Mouse (Mus musculus) CH12.LX (cell line): Measurements from ENCODE around the gene Pgm5. TPM values are rescaled to one million over a fixed set of nuclear protein-coding genes. Genes with fewer than 3 reads are reported as not detected.

Experiments used
- DNase-seq: peaks from one replicate; pipeline ENCODE4 v3.0.0-alpha.2; 2013; ENCODE audit errors: extremely low read depth
- H3K27ac ChIP-seq: 2 replicates; pipeline ENCODE4 v1.5.1; 2012; ENCODE audit warnings: low read depth, mild to moderate bottlenecking, control low read depth, moderate library complexity; ENCODE audit not compliant: insufficient read depth
- H3K27me3 ChIP-seq: replicated peaks from 2 replicates; pipeline ENCODE3; 2012; ENCODE audit warnings: inconsistent platforms
- H3K36me3 ChIP-seq, 2 experiments: replicated peaks in 1 of 2; 2 replicates each; pipeline versions ENCODE3 to v1.6.1; 2012; ENCODE audit warnings: inconsistent platforms in 1 of 2, low read length in 1 of 2, mild to moderate bottlenecking in 1 of 2, mixed read lengths in 1 of 2, moderate library complexity in 1 of 2; ENCODE audit not compliant: control insufficient read depth in 1 of 2, insufficient read depth in 1 of 2
- H3K4me1 ChIP-seq, 2 experiments: 2 replicates each; pipeline ENCODE4 v1.6.1; 2012; ENCODE audit warnings: inconsistent platforms in 1 of 2, moderate library complexity in 1 of 2; ENCODE audit not compliant: insufficient read depth in 2 of 2, control insufficient read depth in 1 of 2
- H3K4me2 ChIP-seq: 2 replicates; pipeline ENCODE4 v1.6.1; 2012; ENCODE audit warnings: low read depth, mild to moderate bottlenecking, control low read depth; ENCODE audit not compliant: poor library complexity, insufficient read depth, severe bottlenecking
- H3K4me3 ChIP-seq, 3 experiments: fragments of 150-350 bp in 1 of 3; sonication (generic) in 1 of 3; replicated peaks in 1 of 3; 2 replicates each; pipeline versions ENCODE3 to v1.5.1; 2011 to 2012; ENCODE audit warnings: low read depth in 2 of 3, low read length in 2 of 3, mild to moderate bottlenecking in 2 of 3, moderate library complexity in 2 of 3, control low read depth in 1 of 3, improper control_type of control experiment in 1 of 3, inconsistent platforms in 1 of 3, mixed read lengths in 1 of 3; ENCODE audit not compliant: poor library complexity in 1 of 3
- H3K79me2 ChIP-seq: replicated peaks from 2 replicates; pipeline ENCODE4 v1.6.1; 2012; ENCODE audit warnings: mild to moderate bottlenecking, moderate library complexity; ENCODE audit not compliant: control insufficient read depth, poor library complexity, insufficient read depth, severe bottlenecking; ENCODE audit errors: extremely low read depth
- H3K9ac ChIP-seq: 2 replicates; pipeline ENCODE4 v1.6.1; 2012; ENCODE audit warnings: low read depth, mild to moderate bottlenecking, control low read depth, moderate library complexity; ENCODE audit not compliant: insufficient read depth
- H3K9me3 ChIP-seq: replicated peaks from 2 replicates; pipeline ENCODE3; 2012; ENCODE audit warnings: low read length, inconsistent platforms, mixed read lengths
- BHLHE40 ChIP-seq: IDR thresholded peaks from 2 replicates; pipeline ENCODE4 v1.6.1; 2011; ENCODE audit warnings: mild to moderate bottlenecking, low read depth, low read length, improper control_type of control experiment
- E2F4 ChIP-seq: IDR thresholded peaks from 2 replicates; pipeline ENCODE4 v1.6.1; 2011; ENCODE audit warnings: low read depth, low read length, improper control_type of control experiment; ENCODE audit not compliant: insufficient replicate concordance
- ELF1 ChIP-seq: IDR thresholded peaks from 2 replicates; pipeline ENCODE4 v1.6.1; 2014; ENCODE audit warnings: low read depth, mild to moderate bottlenecking, inconsistent platforms, low read length, improper control_type of control experiment
- GABPA ChIP-seq: IDR thresholded peaks from 2 replicates; pipeline ENCODE4 v1.6.1; 2012; ENCODE audit warnings: low read depth, low read length, improper control_type of control experiment, inconsistent platforms; ENCODE audit not compliant: insufficient replicate concordance
- JUN ChIP-seq: IDR thresholded peaks from 2 replicates; pipeline ENCODE4 v1.6.1; 2011; ENCODE audit warnings: low read depth, mild to moderate bottlenecking, low read length, improper control_type of control experiment, moderate library complexity; ENCODE audit not compliant: insufficient read depth
- JUND ChIP-seq: conservative IDR thresholded peaks from 2 replicates; pipeline ENCODE4 v1.6.1; 2011; ENCODE audit warnings: low read depth, low read length, improper control_type of control experiment
- KAT2A ChIP-seq: IDR thresholded peaks from 2 replicates; pipeline ENCODE4 v1.6.1; 2012; ENCODE audit warnings: low read length, improper control_type of control experiment, inconsistent platforms; ENCODE audit not compliant: insufficient replicate concordance
- MAFK ChIP-seq: IDR thresholded peaks from 2 replicates; pipeline ENCODE4 v1.6.1; 2011; ENCODE audit warnings: low read length, improper control_type of control experiment; ENCODE audit not compliant: insufficient replicate concordance
- MYC ChIP-seq: IDR thresholded peaks from 2 replicates; pipeline ENCODE4 v1.6.1; 2011; ENCODE audit warnings: low read depth, mild to moderate bottlenecking, improper control_type of control experiment, low read length
- NRF1 ChIP-seq: IDR thresholded peaks from 2 replicates; pipeline ENCODE4 v1.6.1; 2014; ENCODE audit warnings: low read depth, mild to moderate bottlenecking, inconsistent platforms, low read length, improper control_type of control experiment, moderate library complexity
- SIN3A ChIP-seq: IDR thresholded peaks from 2 replicates; pipeline ENCODE4 v1.6.1; 2012; ENCODE audit warnings: low read length, improper control_type of control experiment, inconsistent platforms
- SMC3 ChIP-seq: IDR thresholded peaks from 2 replicates; pipeline ENCODE4 v1.6.1; 2011; ENCODE audit warnings: low read depth, low read length, improper control_type of control experiment
- UBTF ChIP-seq: IDR thresholded peaks from 2 replicates; pipeline ENCODE4 v1.6.1; 2012; ENCODE audit warnings: low read depth, mild to moderate bottlenecking, inconsistent platforms, low read length, improper control_type of control experiment, moderate library complexity
- USF1 ChIP-seq: IDR thresholded peaks from 2 replicates; pipeline ENCODE4 v1.6.1; 2014; ENCODE audit warnings: low read depth, mild to moderate bottlenecking, inconsistent platforms, low read length, improper control_type of control experiment
- USF2 ChIP-seq: conservative IDR thresholded peaks from 2 replicates; pipeline ENCODE4 v1.6.1; 2011; ENCODE audit warnings: low read depth, low read length, improper control_type of control experiment
- ZC3H11A ChIP-seq: IDR thresholded peaks from 2 replicates; pipeline ENCODE4 v1.6.1; 2012; ENCODE audit warnings: low read depth, mild to moderate bottlenecking, inconsistent platforms, low read length, improper control_type of control experiment
- ZNF384 ChIP-seq: IDR thresholded peaks from 2 replicates; pipeline ENCODE4 v1.6.1; 2012; ENCODE audit warnings: low read depth, low read length, improper control_type of control experiment, inconsistent platforms
- dilution Hi-C: fragments of 300-500 bp; cut with MboI; formaldehyde crosslinking; loops from 2 replicates; pipeline ENCODE4 v1.14.3; 2020; ENCODE audit warnings: low sequenced_read_pairs; ENCODE audit not compliant: extremely low pct_unique_long_range_greater_than_20kb, extremely low pct_ligation_motif_present
- in situ Hi-C: fragments of 300-500 bp; cut with MboI; formaldehyde crosslinking; loops from 3 replicates; pipeline ENCODE4 v1.14.3; 2019; ENCODE audit warnings: low sequenced_read_pairs, low pct_ligation_motif_present, low pct_unique_long_range_greater_than_20kb, mixed read lengths
- polyA plus RNA-seq: library from polyadenylated mRNA; unstranded; fragments of >175 nt; gene quantifications from 2 replicates; pipeline ENCODE4 v1.2.1, GENCODE M21; 2012; ENCODE audit warnings: low read depth; ENCODE audit not compliant: insufficient read length
- total RNA-seq, 2 experiments: library from RNA; depleted of rRNA; stranded (reverse); fragments of 300-350 nt in 1 of 2; fragments of >200 nt in 1 of 2; gene quantifications; 2 replicates each; pipeline ENCODE4 v1.2.3; 2012 to 2014

Pgm5 gene
- total and polyA plus RNA-seq, 3 experiments, result not detected

DNA sequence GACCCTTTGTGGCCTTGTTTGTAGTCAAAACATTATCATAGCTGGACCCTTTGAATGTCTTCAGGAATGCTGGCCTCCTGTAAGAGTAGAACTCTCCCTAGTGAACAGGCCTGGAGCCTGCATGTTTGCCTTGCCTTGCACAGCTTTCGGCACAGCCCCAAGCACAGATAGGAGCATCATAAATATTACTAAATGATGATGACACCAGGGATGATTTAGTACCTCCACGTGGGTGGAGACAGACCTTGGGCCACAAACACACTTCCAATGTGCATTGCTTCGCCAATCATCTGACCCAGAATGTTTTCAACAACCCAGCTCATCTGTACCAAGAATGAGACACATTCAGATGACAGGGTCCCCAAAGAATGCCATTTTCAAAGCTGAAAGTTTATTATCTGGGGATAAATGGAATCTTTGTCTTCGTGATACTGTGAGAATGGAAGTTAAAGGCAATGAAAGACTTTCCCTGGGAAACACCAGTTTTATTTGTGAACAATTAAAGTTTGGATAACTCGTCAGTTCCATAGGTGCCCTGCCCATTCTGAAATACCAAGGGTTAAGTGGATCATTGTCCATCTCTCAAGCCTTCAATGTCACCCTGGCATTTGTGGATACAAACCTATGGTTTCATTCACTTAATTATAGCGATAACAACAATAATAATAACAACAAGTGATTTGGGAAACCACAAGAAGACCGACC, 49.4 kb downstream of the Pgm5 start:
- Histone ChIP-seq H3K4me2 (no peak overlapping the region), H3K4me1 (peaks cover 0 to 4% of the 10 kb centered on the region in 2 experiments; a peak in 1 of 4 replicates), H3K79me2 (no peaks in the 10 kb centered on the region), H3K9me3 (no peaks in the 10 kb centered on the region), H3K4me3 (no peak overlapping the region), H3K27me3 (no peaks in the 10 kb centered on the region), H3K36me3 (no peaks in the 10 kb centered on the region), H3K9ac (no peak overlapping the region), H3K27ac (no peak overlapping the region)
- in situ Hi-C loops, result no loop called here
- TF ChIP-seq ZNF384 (no peak), KAT2A (no peak), SMC3 (no peak), MAFK (no peak), ELF1 (no peak), USF1 (no peak)
- DNase-seq, result no peak
- dilution Hi-C loops, result no loop called here

DNA sequence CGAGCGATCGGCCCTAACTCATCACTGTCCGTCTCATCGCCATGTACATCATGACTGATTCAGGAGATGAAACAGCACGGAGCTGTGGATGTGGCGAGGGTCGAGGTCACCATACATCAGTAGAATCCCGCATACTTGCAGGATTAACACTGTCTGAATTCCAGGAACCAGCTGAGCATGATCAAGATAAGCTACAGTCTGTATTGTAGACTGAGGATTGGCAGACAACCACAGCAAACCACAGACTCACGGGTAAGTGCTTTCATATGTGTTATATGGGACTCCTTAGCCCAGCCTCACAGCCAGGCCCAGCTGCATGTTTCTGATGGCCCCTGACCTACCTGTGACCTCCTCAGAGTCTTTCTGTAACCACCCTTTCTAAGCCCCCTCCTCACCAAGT, 50.2 kb downstream of the Pgm5 start:
- no peak for DNase-seq
- Histone ChIP-seq H3K9me3 (no peaks in the 10 kb centered on the region), H3K4me2 (no peak overlapping the region), H3K4me1 (peaks cover 0 to 4% of the 10 kb centered on the region in 2 experiments; a peak in 1 of 4 replicates), H3K36me3 (no peaks in the 10 kb centered on the region), H3K27ac (no peak overlapping the region), H3K79me2 (no peaks in the 10 kb centered on the region), H3K4me3 (no peak overlapping the region), H3K27me3 (no peaks in the 10 kb centered on the region), H3K9ac (no peak overlapping the region)
- in situ Hi-C loops, result no loop called here
- TF ChIP-seq E2F4, result no peak
- no peak for TF ChIP-seq USF2
- TF ChIP-seq BHLHE40, result no peak
- no peak for TF ChIP-seq JUND
- TF ChIP-seq NRF1, result no peak
- TF ChIP-seq UBTF, result no peak
- no peak for TF ChIP-seq MYC
- TF ChIP-seq SMC3, result no peak
- no peak for TF ChIP-seq SIN3A
- TF ChIP-seq JUN, result no peak
- TF ChIP-seq GABPA, result no peak
- no peak for TF ChIP-seq ZC3H11A
- dilution Hi-C loops, result no loop called here
